Mouse (Mus musculus): ENCODE results near the gene Slc22a20. TPM values are rescaled to one million over a fixed set of nuclear protein-coding genes. Genes with fewer than 3 reads are reported as not detected.

Gene Slc22a20
- polyA plus RNA-seq, 1 experiment from 2014 or later: not detected

GRCm38 (mm10) chr19:5957371-5957770, 28.6 kb downstream of the Slc22a20 start:
- no peak overlapping the region for H3K4me3 ChIP-seq (replicated peaks; ENCODE audit: low read length)
- no peaks in the 10 kb centered on the region for H3K9me3 ChIP-seq (ENCODE audit: control insufficient read depth, low read length)
- H3K27ac ChIP-seq: no peak overlapping the region
- ATAC-seq (ENCODE audit: low FRiP score): no peak
- H3K4me2 ChIP-seq (replicated peaks): no peak overlapping the region
- no peaks in the 10 kb centered on the region for H3K27me3 ChIP-seq (ENCODE audit: control insufficient read depth, insufficient read depth, low read length)
- H3K4me1 ChIP-seq (replicated peaks; ENCODE audit: control insufficient read depth, insufficient read depth, low read length): no peaks in the 10 kb centered on the region
- DNase-seq (ENCODE audit: low spot score): no peak
- no peak overlapping the region for H3K9ac ChIP-seq
- WGBS: 94% methylated on average over 5 of the region's 5 CpGs
- peaks cover 13% of the 10 kb centered on the region for H3K36me3 ChIP-seq (replicated peaks; ENCODE audit: control insufficient read depth, insufficient read depth)

- Histone ChIP-seq H3K4me1 (replicated peaks; ENCODE audit: control insufficient read depth, insufficient read depth, low read length) (no peaks in the 10 kb centered on the region), H3K27me3 (ENCODE audit: control insufficient read depth, insufficient read depth, low read length) (no peaks in the 10 kb centered on the region), H3K9ac (no peak overlapping the region), H3K27ac (no peak overlapping the region), H3K9me3 (ENCODE audit: control insufficient read depth, low read length) (no peaks in the 10 kb centered on the region), H3K36me3 (replicated peaks; ENCODE audit: control insufficient read depth, insufficient read depth) (peaks cover 18% of the 10 kb centered on the region), H3K4me2 (replicated peaks) (no peak overlapping the region), H3K4me3 (replicated peaks; ENCODE audit: low read length) (no peak overlapping the region)
- ATAC-seq (ENCODE audit: low FRiP score) (no peak; the same call in 1 of the 2 replicates), DNase-seq (ENCODE audit: low spot score) (peak; percentile 78)
- WGBS: 36% methylated on average over 3 of the region's 3 CpGs
Measured at GRCm38 (mm10) chr19:5956685-5957084, 29.3 kb downstream of the Slc22a20 start.

GRCm38 (mm10) chr19:5955704-5956670, 30.0 kb downstream of the Slc22a20 start:
- Histone ChIP-seq H3K27ac (no peak overlapping the region), H3K4me3 (replicated peaks; ENCODE audit: low read length) (no peak overlapping the region), H3K9ac (no peak overlapping the region), H3K4me2 (replicated peaks) (no peak overlapping the region), H3K27me3 (ENCODE audit: control insufficient read depth, insufficient read depth, low read length) (no peaks in the 10 kb centered on the region), H3K9me3 (ENCODE audit: control insufficient read depth, low read length) (no peaks in the 10 kb centered on the region), H3K36me3 (replicated peaks; ENCODE audit: control insufficient read depth, insufficient read depth) (peaks cover 25% of the 10 kb centered on the region), H3K4me1 (replicated peaks; ENCODE audit: control insufficient read depth, insufficient read depth, low read length) (no peaks in the 10 kb centered on the region)
- no peak for DNase-seq (ENCODE audit: low spot score)
- no peak for ATAC-seq (ENCODE audit: low FRiP score)
- 85% methylated on average over 28 of the region's 28 CpGs for WGBS

- 94% methylated on average over 10 of the region's 10 CpGs for WGBS
- no peak overlapping the region for H3K27ac ChIP-seq
- peaks cover 35% of the 10 kb centered on the region for H3K36me3 ChIP-seq (replicated peaks; ENCODE audit: control insufficient read depth, insufficient read depth)
- no peak overlapping the region for H3K9ac ChIP-seq
- no peak for ATAC-seq (ENCODE audit: low FRiP score)
- H3K4me2 ChIP-seq (replicated peaks): no peak overlapping the region
- no peaks in the 10 kb centered on the region for H3K27me3 ChIP-seq (ENCODE audit: control insufficient read depth, insufficient read depth, low read length)
- no peaks in the 10 kb centered on the region for H3K9me3 ChIP-seq (ENCODE audit: control insufficient read depth, low read length)
- DNase-seq (ENCODE audit: low spot score): no peak
- H3K4me1 ChIP-seq (replicated peaks; ENCODE audit: control insufficient read depth, insufficient read depth, low read length): no peaks in the 10 kb centered on the region
- no peak overlapping the region for H3K4me3 ChIP-seq (replicated peaks; ENCODE audit: low read length)
Measured at GRCm38 (mm10) chr19:5954936-5955335, 31.0 kb downstream of the Slc22a20 start.

GRCm38 (mm10) chr19:5954031-5954710, 31.8 kb downstream of the Slc22a20 start:
- no peaks in the 10 kb centered on the region for H3K27me3 ChIP-seq (ENCODE audit: control insufficient read depth, insufficient read depth, low read length)
- no peak for ATAC-seq (ENCODE audit: low FRiP score)
- no peak for DNase-seq (ENCODE audit: low spot score)
- H3K9ac ChIP-seq: no peak overlapping the region
- no peaks in the 10 kb centered on the region for H3K9me3 ChIP-seq (ENCODE audit: control insufficient read depth, low read length)
- H3K36me3 ChIP-seq (replicated peaks; ENCODE audit: control insufficient read depth, insufficient read depth): peaks cover 37% of the 10 kb centered on the region
- H3K4me1 ChIP-seq (replicated peaks; ENCODE audit: control insufficient read depth, insufficient read depth, low read length): no peaks in the 10 kb centered on the region
- H3K4me2 ChIP-seq (replicated peaks): no peak overlapping the region
- WGBS: 90% methylated on average over 22 of the region's 22 CpGs
- no peak overlapping the region for H3K4me3 ChIP-seq (replicated peaks; ENCODE audit: low read length)
- H3K27ac ChIP-seq: no peak overlapping the region

GRCm38 (mm10) chr19:5953201-5953770, 32.7 kb downstream of the Slc22a20 start:
- Histone ChIP-seq H3K27ac (no peak overlapping the region), H3K9ac (no peak overlapping the region), H3K4me3 (replicated peaks; ENCODE audit: low read length) (no peak overlapping the region), H3K4me1 (replicated peaks; ENCODE audit: control insufficient read depth, insufficient read depth, low read length) (no peaks in the 10 kb centered on the region), H3K4me2 (replicated peaks) (no peak overlapping the region), H3K9me3 (ENCODE audit: control insufficient read depth, low read length) (no peaks in the 10 kb centered on the region), H3K36me3 (replicated peaks; ENCODE audit: control insufficient read depth, insufficient read depth) (peaks cover 38% of the 10 kb centered on the region), H3K27me3 (ENCODE audit: control insufficient read depth, insufficient read depth, low read length) (no peaks in the 10 kb centered on the region)
- ATAC-seq (ENCODE audit: low FRiP score): no peak
- 94% methylated on average over 19 of the region's 19 CpGs for WGBS
- DNase-seq (ENCODE audit: low spot score): no peak

GRCm38 (mm10) chr19:5952071-5952691, 33.8 kb downstream of the Slc22a20 start:
- no peaks in the 10 kb centered on the region for H3K9me3 ChIP-seq (ENCODE audit: control insufficient read depth, low read length)
- DNase-seq (ENCODE audit: low spot score) (no peak), ATAC-seq (ENCODE audit: low FRiP score) (no peak)
- H3K9ac ChIP-seq: no peak overlapping the region
- no peak overlapping the region for H3K4me3 ChIP-seq (replicated peaks; ENCODE audit: low read length)
- no peak overlapping the region for H3K27ac ChIP-seq
- no peaks in the 10 kb centered on the region for H3K4me1 ChIP-seq (replicated peaks; ENCODE audit: control insufficient read depth, insufficient read depth, low read length)
- H3K36me3 ChIP-seq (replicated peaks; ENCODE audit: control insufficient read depth, insufficient read depth): peaks cover 32% of the 10 kb centered on the region
- no peaks in the 10 kb centered on the region for H3K27me3 ChIP-seq (ENCODE audit: control insufficient read depth, insufficient read depth, low read length)
- WGBS: 85% methylated on average over 13 of the region's 13 CpGs
- no peak overlapping the region for H3K4me2 ChIP-seq (replicated peaks)

GRCm38 (mm10) chr19:5951631-5952030, 34.3 kb downstream of the Slc22a20 start:
- ATAC-seq (ENCODE audit: low FRiP score) (no peak), DNase-seq (ENCODE audit: low spot score) (no peak)
- H3K4me3 ChIP-seq (replicated peaks; ENCODE audit: low read length): no peak overlapping the region
- H3K27me3 ChIP-seq (ENCODE audit: control insufficient read depth, insufficient read depth, low read length): no peaks in the 10 kb centered on the region
- H3K4me1 ChIP-seq (replicated peaks; ENCODE audit: control insufficient read depth, insufficient read depth, low read length): no peaks in the 10 kb centered on the region
- H3K9ac ChIP-seq: no peak overlapping the region
- peaks cover 32% of the 10 kb centered on the region for H3K36me3 ChIP-seq (replicated peaks; ENCODE audit: control insufficient read depth, insufficient read depth)
- H3K9me3 ChIP-seq (ENCODE audit: control insufficient read depth, low read length): no peaks in the 10 kb centered on the region
- WGBS: 92% methylated on average over 16 of the region's 16 CpGs
- no peak overlapping the region for H3K4me2 ChIP-seq (replicated peaks)
- no peak overlapping the region for H3K27ac ChIP-seq

GRCm38 (mm10) chr19:5950218-5950617, 35.7 kb downstream of the Slc22a20 start:
- Histone ChIP-seq H3K4me1 (replicated peaks; ENCODE audit: control insufficient read depth, insufficient read depth, low read length) (no peaks in the 10 kb centered on the region), H3K4me2 (replicated peaks) (no peak overlapping the region), H3K27me3 (ENCODE audit: control insufficient read depth, insufficient read depth, low read length) (no peaks in the 10 kb centered on the region), H3K9ac (no peak overlapping the region), H3K4me3 (replicated peaks; ENCODE audit: low read length) (no peak overlapping the region), H3K36me3 (replicated peaks; ENCODE audit: control insufficient read depth, insufficient read depth) (peaks cover 32% of the 10 kb centered on the region), H3K27ac (no peak overlapping the region), H3K9me3 (ENCODE audit: control insufficient read depth, low read length) (no peaks in the 10 kb centered on the region)
- DNase-seq (ENCODE audit: low spot score): no peak
- no peak for ATAC-seq (ENCODE audit: low FRiP score)
- 95% methylated on average over 11 of the region's 11 CpGs for WGBS
